9 mouse cellular contexts compared by ENCODE assay signal in the genomic region with DNA sequence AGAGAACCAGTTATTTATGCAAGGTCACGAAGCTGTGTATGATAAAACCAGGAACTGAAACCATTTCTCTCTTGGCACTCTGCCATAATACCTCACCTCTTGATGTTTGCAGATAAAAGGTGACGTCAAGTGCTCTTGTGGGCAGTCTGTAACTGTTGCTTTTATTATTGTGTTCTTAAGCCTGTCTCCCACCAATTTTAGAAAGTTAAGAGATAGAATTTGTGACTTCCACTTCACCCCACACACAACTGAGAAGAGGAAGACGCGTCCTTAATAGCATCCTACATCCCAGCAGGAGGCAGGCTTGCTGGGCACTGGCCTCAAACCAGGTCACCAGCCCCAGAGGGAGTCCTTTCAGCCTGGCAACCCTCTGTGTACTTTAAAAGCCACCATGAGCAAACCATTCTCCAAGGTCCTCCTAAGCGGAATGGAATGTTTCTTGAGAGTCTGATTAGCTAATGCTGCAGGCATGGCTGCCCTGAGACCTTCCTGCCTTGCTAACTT. TPM values are rescaled to one million over a fixed set of nuclear protein-coding genes. Genes with fewer than 3 reads are reported as not detected.
DNase-seq lines count a peak whose midpoint lies in the region; ATAC-seq and TF ChIP-seq lines count a peak whose summit lies in the region.
"Had no signal": no experiment of that assay in that cellular context is flagged by ENCODE, and none has a peak within 500 bp of the region (broad histone marks: within the 10 kb centered on the region; RNA-seq: fewer than 3 reads in every experiment).

No protein-coding gene starts in this region.

- TF ChIP-seq EP300 in stomach, postnatal 0 days (optimal IDR thresholded peaks at IDR 0.05) = no peak

- H3K27me3 ChIP-seq in spleen, adult 2 months (ENCODE audit: control insufficient read depth, insufficient read depth, low read length) = no peaks in the 10 kb centered on the region
- no peaks in the 10 kb centered on the region for H3K27me3 ChIP-seq in lung, embryonic 14.5 days (ENCODE audit: insufficient read depth, low read length)
- H3K27me3 ChIP-seq in stomach, postnatal 0 days (ENCODE audit: control insufficient read depth, insufficient read depth, low read length) = no peaks in the 10 kb centered on the region

- ATAC-seq in lung, embryonic 14.5 days (ENCODE audit: insufficient read depth) = no peak
- peak; percentile 62 for ATAC-seq in stomach, postnatal 0 days (ENCODE audit: low FRiP score, low TSS enrichment)

- TF ChIP-seq CTCF in spleen, adult 2 months (IDR thresholded peaks at IDR 0.05; ENCODE audit: extremely low read depth, insufficient read depth, insufficient read length, insufficient replicate concordance) = no peak
- no peak for TF ChIP-seq CTCF in lung, embryonic 14.5 days (IDR thresholded peaks at IDR 0.05; ENCODE audit: low read depth)
- peak; percentile 41; the same call in 1 of the 2 replicates for TF ChIP-seq CTCF in stomach, postnatal 0 days (IDR thresholded peaks at IDR 0.05; ENCODE audit: low read depth)
- TF ChIP-seq CTCF in gastrocnemius, adult 2 months (IDR thresholded peaks at IDR 0.05) = no peak; the same call in 1 of the 2 replicates

- intact Hi-C loops in gastrocnemius, adult 2 months (cut with DNase I) = loop anchor here (5.0 kb wide), 3 partner anchors 34 to 94 kb away; partner anchors contain the start of gene Nup160

- H3K36me3 ChIP-seq in spleen, adult 2 months (ENCODE audit: control insufficient read depth, insufficient read depth, low read length) = no peaks in the 10 kb centered on the region
- no peaks in the 10 kb centered on the region for H3K36me3 ChIP-seq in lung, embryonic 14.5 days (ENCODE audit: insufficient read depth)
- H3K36me3 ChIP-seq in stomach, postnatal 0 days (ENCODE audit: control insufficient read depth, insufficient read depth, low read length) = no peaks in the 10 kb centered on the region
- H3K36me3 ChIP-seq: limb, embryonic 12.5 days had no signal

- no peak overlapping the region for H3K9ac ChIP-seq in lung, embryonic 14.5 days
- H3K9ac ChIP-seq in stomach, postnatal 0 days (ENCODE audit: low read length) = no peak overlapping the region
- H3K9ac ChIP-seq: limb, embryonic 12.5 days had no signal

- H3K4me1 ChIP-seq in spleen, adult 2 months (ENCODE audit: control insufficient read depth, insufficient read depth, insufficient read length) = peaks cover 16% of the 10 kb centered on the region
- H3K4me1 ChIP-seq in lung, embryonic 14.5 days (ENCODE audit: insufficient read depth) = peaks cover 4% of the 10 kb centered on the region; the same call in 1 of the 2 replicates
- H3K4me1 ChIP-seq in stomach, postnatal 0 days (replicated peaks; ENCODE audit: control insufficient read depth, insufficient read depth) = no peaks in the 10 kb centered on the region

- peak; percentile 50 for DNase-seq in adrenal gland, postnatal 14 days
- DNase-seq in adrenal gland, adult 8-10 months = no peak
- DNase-seq in spleen, adult 2 months (ENCODE audit: low read depth in 1 of 2, low spot score in 2 of 2) = peak; percentile 49 to 96
- no peak for DNase-seq in spleen, adult 18-20 months
- peak; percentile 78 for DNase-seq in lung, embryonic 14.5 days
- peak; percentile 56 for DNase-seq in stomach, postnatal 0 days (ENCODE audit: low spot score)
- no peak for DNase-seq in neural tube, embryonic 10.5 days (ENCODE audit: extremely low spot score, low spot score)
- DNase-seq in gastrocnemius, adult 2 months = no peak

- WGBS in spleen, adult 2 months = 21% methylated on average over 5 of the region's 5 CpGs
- 21% methylated on average over 5 of the region's 5 CpGs for WGBS in lung, embryonic 14.5 days
- 27% methylated on average over 5 of the region's 5 CpGs for WGBS in stomach, postnatal 0 days

- no peak overlapping the region for H3K4me3 ChIP-seq in spleen, adult 2 months (ENCODE audit: extremely low read depth, insufficient read depth, insufficient read length)
- no peak overlapping the region for H3K4me3 ChIP-seq in lung, embryonic 14.5 days (ENCODE audit: low read depth, low read length)
- H3K4me3 ChIP-seq in stomach, postnatal 0 days (ENCODE audit: low read depth, low read length) = no peak overlapping the region
- H3K4me3 ChIP-seq in gastrocnemius, adult 2 months = no peak overlapping the region
- H3K4me3 ChIP-seq: limb, embryonic 12.5 days had no signal

- no peaks in the 10 kb centered on the region for H3K9me3 ChIP-seq in lung, embryonic 14.5 days (ENCODE audit: low read depth, low read length)
- no peaks in the 10 kb centered on the region for H3K9me3 ChIP-seq in stomach, postnatal 0 days (ENCODE audit: control insufficient read depth, low read length)
- H3K9me3 ChIP-seq: limb, embryonic 12.5 days had no signal

- TF ChIP-seq POLR2A in spleen, adult 2 months (IDR thresholded peaks at IDR 0.05; ENCODE audit: low read depth, low read length) = no peak

- peak overlapping the region; percentile 94 for H3K27ac ChIP-seq in spleen, adult 2 months (ENCODE audit: insufficient read depth, low read length)
- peak overlapping the region; percentile 39; the same call in 1 of the 2 replicates for H3K27ac ChIP-seq in lung, embryonic 14.5 days (ENCODE audit: low read depth)
- H3K27ac ChIP-seq in stomach, postnatal 0 days (replicated peaks) = no peak overlapping the region
- H3K27ac ChIP-seq in gastrocnemius, adult 2 months = no peak overlapping the region
- H3K27ac ChIP-seq: limb, embryonic 12.5 days had no signal

- no peak overlapping the region; the same call in 1 of the 2 replicates for H3K4me2 ChIP-seq in lung, embryonic 14.5 days
- H3K4me2 ChIP-seq in stomach, postnatal 0 days (replicated peaks; ENCODE audit: low read depth) = no peak overlapping the region
- H3K4me2 ChIP-seq: limb, embryonic 12.5 days had no signal

RNA-seq across cellular contexts. Expression of gene Ptprj, which starts 3.2 kb away (rescaled TPM):
- total RNA-seq in adrenal gland, postnatal 14 days (2021) = 23.7 and 23.9 TPM in 2 replicates
- 10 to 100 TPM; 13.5 to 33.1 (median 23.3) TPM for total RNA-seq in adrenal gland, adult 8-10 months (2022)
- polyA plus RNA-seq in spleen, adult 2 months (2012; rRNA removed) = 21.0 and 21.9 TPM in 2 replicates
- 4.9 and 5.4 TPM in 2 replicates for polyA plus RNA-seq in lung, embryonic 14.5 days (2014; fragmentation: Nextera tagmentation; extraction: Ambion mirVana)
- polyA plus RNA-seq in stomach, postnatal 0 days (2015; fragmentation: Nextera tagmentation; extraction: Ambion mirVana) = 2.1 and 2.2 TPM in 2 replicates
- total RNA-seq in gastrocnemius, adult 2 months (2021) = 1 to 10 TPM; 2.1 to 4.2 TPM

Comparison
In these comparisons a context has a peak if more than half of its experiments do, and no peak if none do; other contexts are left out.
1. DNase-seq: peak in adrenal gland, postnatal 14 days (single experiment), spleen, adult 2 months (2 of 2), lung, embryonic 14.5 days (single experiment) and stomach, postnatal 0 days (single experiment); none in adrenal gland, adult 8-10 months (single experiment), spleen, adult 18-20 months (0 of 2), neural tube, embryonic 10.5 days (single experiment) and gastrocnemius, adult 2 months (single experiment).
2. H3K27ac ChIP-seq: peak in spleen, adult 2 months (single experiment) and lung, embryonic 14.5 days (single experiment); none in stomach, postnatal 0 days (single experiment) and gastrocnemius, adult 2 months (single experiment).